Mouse (Mus musculus) thymus, adult 2 months (tissue): Measurements from ENCODE around the gene Pigt.

Experiments
- CTCF ChIP-seq: fragments of 200-500 bp; IDR thresholded peaks from 2 replicates; pipeline ENCODE4 v1.5.1; 2012; ENCODE audit warnings: mild to moderate bottlenecking, control low read depth, low read length, moderate library complexity, borderline replicate concordance; ENCODE audit not compliant: control insufficient read depth, poor library complexity, insufficient read depth; ENCODE audit errors: extremely low read depth
- POLR2A ChIP-seq: fragments of 200-500 bp; IDR thresholded peaks from 2 replicates; pipeline ENCODE4 v1.6.1; 2012; ENCODE audit warnings: mild to moderate bottlenecking, low read length, control low read depth, moderate library complexity; ENCODE audit not compliant: control insufficient read depth, poor library complexity, insufficient read depth; ENCODE audit errors: extremely low read depth

GRCm38 (mm10) chr2:164456864-164457300, 40.4 kb upstream of the Pigt start, which contains the start of gene Sys1:
- TF ChIP-seq CTCF = no peak
- TF ChIP-seq POLR2A = no peak
